Mouse (Mus musculus): ENCODE data around the gene Tanc1.

DNA sequence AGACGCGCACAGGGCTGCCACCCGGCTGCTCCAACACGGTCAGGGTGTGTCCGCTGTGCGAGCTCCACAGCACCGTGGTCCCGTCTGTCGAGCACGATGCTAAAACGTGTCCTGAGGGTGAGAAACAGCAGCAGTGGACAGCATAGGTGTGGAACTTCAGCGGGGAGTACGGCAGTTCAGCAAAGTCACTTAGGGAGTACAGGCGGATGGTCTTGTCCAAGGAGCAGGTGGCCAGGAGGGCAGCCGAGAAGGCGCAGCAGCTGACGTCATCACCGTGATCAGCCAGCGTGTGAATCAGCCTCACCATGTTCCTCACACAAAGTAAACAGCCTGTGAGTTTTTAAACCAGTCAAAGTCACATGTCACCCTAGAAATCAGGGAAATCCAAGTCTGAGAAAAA is 266.4 kb downstream of the Tanc1 start:
- no peak for TF ChIP-seq CTCF (IDR thresholded peaks at IDR 0.05; ENCODE audit: low read depth, low read length)
- TF ChIP-seq GATA1 (IDR thresholded peaks at IDR 0.05; ENCODE audit: borderline replicate concordance, low read length), result no peak
- no peak for TF ChIP-seq TAL1 (conservative IDR thresholded peaks at IDR 0.05; ENCODE audit: low read depth, low read length)

All from G1E (cell line).